ENCODE assay signal across 15 mouse cellular contexts in the genomic region with DNA sequence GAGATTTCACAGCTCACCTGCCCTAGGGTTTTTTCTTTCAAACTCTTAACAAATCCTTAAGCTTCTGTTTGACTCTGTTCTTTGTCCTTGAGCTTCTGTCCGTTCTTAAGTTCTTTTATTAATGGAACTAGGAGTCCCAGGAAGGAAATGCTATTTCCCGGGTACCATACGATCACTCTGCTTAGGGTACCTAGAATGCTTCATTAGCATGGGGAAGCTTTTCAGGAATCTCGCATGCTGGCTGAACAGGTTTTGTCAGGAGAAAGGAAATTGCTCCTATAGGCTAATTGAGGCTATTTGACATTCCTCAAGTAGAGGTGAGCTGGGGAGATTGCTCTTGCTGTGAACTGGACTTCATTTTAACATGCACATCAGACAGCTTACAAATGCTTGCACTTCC. TPM values are rescaled to one million over a fixed set of nuclear protein-coding genes. Genes with fewer than 3 reads are reported as not detected.
"Had no signal": no experiment of that assay in that cellular context is flagged by ENCODE, and none has a peak within 500 bp of the region (broad histone marks: within the 10 kb centered on the region; RNA-seq: fewer than 3 reads in every experiment).

No protein-coding gene starts in this region.

- H3K4me3 ChIP-seq: kidney, embryonic 15.5 days; limb, embryonic 15.5 days; liver, embryonic 12.5 days; lung, embryonic 15.5 days; midbrain, embryonic 12.5 days had no signal

- DNase-seq: right cerebral cortex, postnatal 14 days; thymus, postnatal 36 days had no signal

- ATAC-seq: liver, embryonic 12.5 days had no signal

- H3K27ac ChIP-seq: kidney, embryonic 15.5 days; limb, embryonic 15.5 days; liver, embryonic 12.5 days; lung, embryonic 15.5 days; midbrain, embryonic 12.5 days had no signal

- H3K27me3 ChIP-seq: kidney, embryonic 15.5 days; limb, embryonic 15.5 days; liver, embryonic 12.5 days; lung, embryonic 15.5 days; midbrain, embryonic 12.5 days had no signal

- H3K9ac ChIP-seq: kidney, embryonic 15.5 days; limb, embryonic 15.5 days; liver, embryonic 12.5 days; lung, embryonic 15.5 days; midbrain, embryonic 12.5 days had no signal

- H3K9me3 ChIP-seq: kidney, embryonic 15.5 days; limb, embryonic 15.5 days; liver, embryonic 12.5 days; lung, embryonic 15.5 days; midbrain, embryonic 12.5 days had no signal

- H3K36me3 ChIP-seq: kidney, embryonic 15.5 days; limb, embryonic 15.5 days; liver, embryonic 12.5 days; lung, embryonic 15.5 days; midbrain, embryonic 12.5 days had no signal

- H3K4me2 ChIP-seq: kidney, embryonic 15.5 days; limb, embryonic 15.5 days; liver, embryonic 12.5 days; lung, embryonic 15.5 days; midbrain, embryonic 12.5 days had no signal

- H3K4me1 ChIP-seq: limb, embryonic 15.5 days; lung, embryonic 15.5 days had no signal

RNA-seq across cellular contexts. Expression of a gene that starts 29.4 kb away (rescaled TPM):
- polyA plus RNA-seq: kidney, embryonic 15.5 days; limb, embryonic 11.5 days; limb, embryonic 15.5 days; liver, embryonic 12.5 days; liver, embryonic 16.5 days; lung, embryonic 15.5 days; midbrain, embryonic 12.5 days; neural tube, embryonic 14.5 days; stomach, embryonic 16.5 days; thymus, postnatal 0 days had no signal

RNA-seq across cellular contexts. Expression of a gene that starts 33.9 kb away (rescaled TPM):
- total RNA-seq: megakaryocyte-erythroid progenitor cell, adult 5-6 weeks; midbrain, postnatal 0 days had no signal
- polyA plus RNA-seq: kidney, embryonic 15.5 days; limb, embryonic 11.5 days; midbrain, embryonic 12.5 days; midbrain, postnatal 0 days; spleen, adult 2 months; thymus, postnatal 0 days had no signal
